Mouse (Mus musculus): ENCODE results near the gene Asic1. TPM values are rescaled to one million over a fixed set of nuclear protein-coding genes. Genes with fewer than 3 reads are reported as not detected.
A peak's percentile ranks its signal among the peaks of the same experiment; 100 is the strongest.

Gene Asic1
- polyA plus RNA-seq, 1 experiment from 2014 or later = 0.13 TPM

DNA sequence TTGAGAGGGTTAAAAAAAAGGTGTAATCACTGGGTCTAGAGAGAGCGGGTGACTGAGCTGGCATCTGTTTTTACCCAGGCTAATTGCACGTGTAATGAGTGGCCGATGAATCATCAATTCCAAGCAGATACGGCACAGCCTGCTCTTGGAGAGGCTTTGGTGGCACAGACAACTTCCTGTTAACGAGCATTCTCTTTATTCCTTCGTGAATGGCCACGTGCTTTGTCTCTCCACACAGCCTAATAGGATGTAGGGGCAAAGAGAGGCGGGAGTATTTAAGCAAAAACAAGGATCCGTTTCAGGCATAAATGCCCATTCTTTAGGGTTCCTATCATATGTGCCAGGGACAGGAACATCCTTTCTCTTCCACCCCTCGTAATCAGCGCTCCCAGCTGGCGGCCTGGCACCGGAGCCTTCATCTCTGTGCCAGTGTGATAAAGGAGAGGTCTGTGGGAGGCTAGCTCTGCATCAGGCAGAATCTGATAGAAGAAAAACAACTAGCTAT, 45.2 kb downstream of the Asic1 start:
- no peak overlapping the region for H3K27ac ChIP-seq
- 77% methylated on average over 13 of the region's 13 CpGs for WGBS (ENCODE audit: missing documents)
- peaks cover 24% of the 10 kb centered on the region for H3K36me3 ChIP-seq (ENCODE audit: inconsistent target)
- H3K4me3 ChIP-seq (ENCODE audit: inconsistent target) = no peak overlapping the region
- H3K79me2 ChIP-seq (ENCODE audit: inconsistent target) = no peaks in the 10 kb centered on the region

DNA sequence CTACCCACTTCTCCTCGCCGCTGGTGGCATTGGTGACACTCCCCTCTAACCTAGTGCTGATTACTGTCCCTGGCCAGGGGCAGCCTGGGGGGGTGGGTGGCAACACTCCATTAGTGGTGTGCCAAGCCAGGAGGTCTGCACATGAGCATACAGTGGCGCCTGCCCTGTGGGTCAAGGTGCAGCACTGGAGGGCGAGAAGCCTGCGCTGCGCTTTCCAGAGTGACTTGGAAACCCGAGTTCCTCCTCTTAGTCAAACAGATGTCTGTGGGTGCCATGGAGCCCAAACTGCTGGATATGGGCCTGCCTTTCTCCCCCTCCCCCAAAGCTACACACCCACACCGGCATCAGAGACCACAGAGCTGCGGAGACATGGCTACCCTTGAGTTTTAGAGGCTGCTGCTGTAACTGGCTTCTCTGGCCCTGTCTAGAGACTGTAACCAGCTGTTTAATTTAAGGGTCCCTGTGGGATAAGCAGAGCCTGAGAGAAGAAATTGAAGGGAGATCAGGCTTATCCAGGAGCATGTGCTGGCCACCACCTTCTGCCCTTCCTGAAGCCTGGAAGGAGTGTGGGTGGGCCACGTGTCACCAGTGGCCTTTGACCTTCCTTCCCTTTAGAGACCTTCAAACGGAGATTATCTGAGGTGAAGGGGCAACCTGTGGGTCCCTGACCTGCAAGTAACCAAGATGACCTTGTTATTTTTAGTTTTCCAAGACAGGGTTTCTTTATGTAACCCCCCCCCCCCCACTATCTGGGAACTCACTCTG, 46.0 kb downstream of the Asic1 start:
- Histone ChIP-seq H3K4me3 (ENCODE audit: inconsistent target) (no peak overlapping the region), H3K36me3 (ENCODE audit: inconsistent target) (peaks cover 17% of the 10 kb centered on the region), H3K79me2 (ENCODE audit: inconsistent target) (no peaks in the 10 kb centered on the region), H3K27ac (no peak overlapping the region)
- 90% methylated on average over 11 of the region's 11 CpGs for WGBS (ENCODE audit: missing documents)

DNA sequence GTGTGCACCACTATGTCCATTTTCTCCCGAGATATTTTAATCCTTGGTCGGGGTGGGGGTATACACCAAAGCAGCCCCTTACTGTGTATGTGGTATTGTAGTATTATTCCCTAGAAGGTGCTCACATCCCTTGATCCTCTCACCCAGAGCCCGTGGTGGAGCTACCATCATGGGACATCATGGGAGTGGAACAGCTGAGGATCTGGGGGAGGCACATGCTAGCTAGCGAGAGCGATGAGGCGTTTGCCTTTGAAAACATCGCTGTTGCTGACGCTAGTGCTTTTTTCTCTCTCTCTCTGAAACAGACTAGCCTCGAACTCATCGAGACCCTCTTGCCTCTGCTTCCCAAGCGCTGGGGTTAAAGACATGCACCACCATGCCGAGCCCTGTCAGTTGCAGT, 46.6 kb downstream of the Asic1 start:
- Histone ChIP-seq H3K27ac (no peak overlapping the region), H3K36me3 (ENCODE audit: inconsistent target) (peaks cover 10% of the 10 kb centered on the region), H3K4me3 (ENCODE audit: inconsistent target) (no peak overlapping the region), H3K79me2 (ENCODE audit: inconsistent target) (no peaks in the 10 kb centered on the region)
- WGBS (ENCODE audit: missing documents) = 95% methylated on average over 9 of the region's 12 CpGs

GRCm38 (mm10) chr15:99717386-99718334, 47.5 kb downstream of the Asic1 start, which contains the start of gene Gpd1:
Gene Gpd1 (plus strand): TSS chr15:99717515.
- Histone ChIP-seq H3K36me3 (ENCODE audit: inconsistent target) (peaks cover 2% of the 10 kb centered on the region), H3K79me2 (ENCODE audit: inconsistent target) (no peaks in the 10 kb centered on the region), H3K27ac (no peak within 1 kb of the TSS), H3K4me3 (ENCODE audit: inconsistent target) (no peak within 1 kb of the TSS)
- 28% methylated on average over 26 of the region's 26 CpGs for WGBS (ENCODE audit: missing documents)

- 95% methylated on average over 9 of the region's 9 CpGs for WGBS (ENCODE audit: missing documents)
- H3K27ac ChIP-seq = no peak overlapping the region
- H3K79me2 ChIP-seq (ENCODE audit: inconsistent target) = no peaks in the 10 kb centered on the region
- H3K4me3 ChIP-seq (ENCODE audit: inconsistent target) = no peak overlapping the region
- no peaks in the 10 kb centered on the region for H3K36me3 ChIP-seq (ENCODE audit: inconsistent target)
Measured at GRCm38 (mm10) chr15:99718461-99719021, 48.4 kb downstream of the Asic1 start.

- Histone ChIP-seq H3K4me3 (ENCODE audit: inconsistent target) (no peak overlapping the region), H3K36me3 (ENCODE audit: inconsistent target) (no peaks in the 10 kb centered on the region), H3K79me2 (ENCODE audit: inconsistent target) (no peaks in the 10 kb centered on the region), H3K27ac (no peak overlapping the region)
- WGBS (ENCODE audit: missing documents) = 89% methylated on average over 7 of the region's 8 CpGs
Measured at GRCm38 (mm10) chr15:99719865-99720264, 49.7 kb downstream of the Asic1 start.

GRCm38 (mm10) chr15:99721921-99722743, 52.0 kb downstream of the Asic1 start:
- Histone ChIP-seq H3K79me2 (ENCODE audit: inconsistent target) (peaks cover 13% of the 10 kb centered on the region), H3K27ac (no peak overlapping the region), H3K4me3 (ENCODE audit: inconsistent target) (no peak overlapping the region), H3K36me3 (ENCODE audit: inconsistent target) (no peaks in the 10 kb centered on the region)
- WGBS (ENCODE audit: missing documents) = 86% methylated on average over 25 of the region's 25 CpGs

GRCm38 (mm10) chr15:99723120-99723514, 52.9 kb downstream of the Asic1 start:
- Histone ChIP-seq H3K79me2 (ENCODE audit: inconsistent target) (peaks cover 23% of the 10 kb centered on the region), H3K27ac (peak overlapping the region; percentile 92), H3K4me3 (ENCODE audit: inconsistent target) (peak overlapping the region; percentile 75; the same call in 1 of the 2 replicates), H3K36me3 (ENCODE audit: inconsistent target) (peaks cover 8% of the 10 kb centered on the region)
- 60% methylated on average over 10 of the region's 10 CpGs for WGBS (ENCODE audit: missing documents)

DNA sequence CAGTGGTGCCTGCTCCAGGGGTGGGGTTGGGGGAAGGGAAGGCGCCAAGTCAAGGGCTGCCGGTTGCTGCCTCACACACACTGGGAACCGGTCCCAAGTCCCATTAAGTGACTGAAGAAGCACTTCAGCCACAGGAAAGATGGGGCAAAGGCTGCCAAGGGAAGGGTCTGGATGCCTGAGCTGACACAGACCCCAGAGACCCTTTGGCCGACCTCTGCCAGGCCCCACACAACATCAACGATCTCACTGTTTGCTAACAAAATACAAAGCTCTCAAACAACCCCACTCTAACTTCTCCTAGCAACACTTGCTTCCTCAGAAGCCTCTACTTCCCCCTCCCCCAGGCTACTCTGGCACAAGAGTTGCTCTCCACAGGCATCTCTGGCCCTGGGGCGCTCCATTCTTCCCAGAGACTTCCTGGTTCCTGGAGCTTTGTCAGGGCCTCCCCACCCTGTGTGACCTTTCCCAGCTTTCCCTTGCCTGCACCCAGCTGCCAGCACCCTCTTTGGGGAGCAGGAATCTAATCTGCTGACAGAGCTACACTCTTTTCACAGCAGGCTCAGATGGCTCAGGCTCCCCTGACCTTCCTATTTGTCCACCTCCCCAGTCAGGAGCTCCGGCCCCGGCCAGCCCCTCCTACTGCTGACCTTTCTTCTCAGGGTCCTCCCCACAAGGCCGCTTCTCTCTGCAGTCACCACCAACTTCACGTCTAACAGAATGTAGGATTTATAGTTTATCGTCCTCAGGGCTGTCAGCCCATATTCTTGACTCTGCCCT, 53.5 kb downstream of the Asic1 start:
- peak overlapping the region; percentile 75; the same call in 1 of the 2 replicates for H3K4me3 ChIP-seq (ENCODE audit: inconsistent target)
- peaks cover 27% of the 10 kb centered on the region for H3K79me2 ChIP-seq (ENCODE audit: inconsistent target)
- H3K27ac ChIP-seq = peak overlapping the region; percentile 92
- 27% methylated on average over 11 of the region's 11 CpGs for WGBS (ENCODE audit: missing documents)
- H3K36me3 ChIP-seq (ENCODE audit: inconsistent target) = peaks cover 14% of the 10 kb centered on the region

DNA sequence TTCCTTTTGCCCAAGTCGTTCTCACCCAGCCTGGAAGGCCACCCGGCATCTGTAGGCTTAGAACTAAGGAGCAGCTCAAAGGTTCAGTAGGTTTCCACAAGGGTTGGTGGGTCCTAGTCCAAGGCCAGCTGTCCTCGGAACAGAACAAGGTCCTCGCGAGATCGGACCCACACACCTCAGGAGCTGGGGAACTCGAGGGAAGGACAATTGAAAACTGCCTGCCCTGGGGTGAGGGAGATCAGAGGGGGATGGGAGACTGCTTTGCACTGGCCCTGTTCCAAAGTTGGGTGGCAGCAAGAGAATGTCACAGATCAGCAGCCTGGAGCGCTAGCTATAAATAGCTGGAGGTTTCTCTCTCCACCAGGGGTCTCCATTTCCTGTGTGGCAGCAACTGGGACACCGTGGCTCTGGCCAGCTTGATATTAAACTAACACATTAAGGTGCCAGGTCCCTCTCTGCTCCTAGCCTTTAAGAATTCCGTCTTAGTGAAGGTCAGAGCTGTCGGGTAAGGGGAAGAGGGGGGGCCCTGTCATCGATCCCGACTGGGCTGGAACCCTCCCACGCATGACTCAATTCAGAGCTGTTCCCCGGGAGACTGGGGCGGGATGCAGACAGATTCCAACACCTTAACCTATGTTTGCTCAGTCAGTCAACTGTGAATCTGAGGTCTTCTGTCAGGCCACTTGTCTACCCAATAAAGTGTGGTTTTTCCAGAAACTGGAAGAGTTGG, 54.3 kb downstream of the Asic1 start:
- H3K36me3 ChIP-seq (ENCODE audit: inconsistent target) = peaks cover 20% of the 10 kb centered on the region
- H3K79me2 ChIP-seq (ENCODE audit: inconsistent target) = peaks cover 32% of the 10 kb centered on the region
- H3K4me3 ChIP-seq (ENCODE audit: inconsistent target) = peak overlapping the region; percentile 75
- 16% methylated on average over 16 of the region's 16 CpGs for WGBS (ENCODE audit: missing documents)
- peak overlapping the region; percentile 92 for H3K27ac ChIP-seq

DNA sequence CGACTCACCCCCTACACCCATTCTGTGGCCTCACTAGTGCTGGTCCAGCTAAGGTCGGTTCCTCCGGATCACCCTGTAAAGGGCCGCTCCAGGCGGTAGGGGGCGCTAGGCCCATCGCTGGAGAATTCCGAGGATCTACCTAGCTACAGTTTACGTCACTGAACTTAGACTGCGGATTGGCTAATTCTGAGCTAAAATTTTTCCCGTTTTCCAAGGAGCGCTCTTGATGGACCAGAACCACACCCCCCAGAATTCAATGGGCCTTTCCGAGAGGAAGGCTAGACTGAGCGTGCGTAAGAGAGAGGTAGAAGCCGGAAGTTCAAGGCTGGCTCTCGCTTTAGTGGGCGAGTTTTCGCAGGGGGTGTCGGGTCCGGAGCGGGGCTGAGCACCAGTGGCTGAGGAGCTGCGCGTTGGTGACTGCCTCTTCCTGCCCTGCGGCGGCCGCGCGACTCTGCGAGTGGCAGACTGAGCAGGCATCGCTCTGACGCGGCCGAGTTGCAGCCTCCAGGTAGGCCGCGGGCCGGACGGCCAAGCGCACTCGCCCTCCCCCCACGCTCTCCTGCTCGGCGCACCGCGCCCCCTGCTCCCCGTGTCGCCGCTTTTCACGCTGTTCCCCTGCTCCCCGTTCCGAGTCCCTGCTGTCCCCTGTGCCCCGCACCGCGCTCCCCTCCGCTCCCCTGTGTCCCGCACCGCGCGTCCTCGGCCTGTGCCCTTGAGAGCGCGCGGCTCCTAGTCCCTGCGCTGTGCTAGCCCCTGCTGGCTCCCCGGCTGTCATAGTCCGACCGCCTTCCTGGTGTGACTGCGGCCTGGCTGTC, 55.4 kb downstream of the Asic1 start, which contains the start of gene Cox14:
Cox14 (plus strand) TSS at position 278 of the 815 bp plus-strand sequence.
- Histone ChIP-seq H3K79me2 (ENCODE audit: inconsistent target) (peaks cover 32% of the 10 kb centered on the region), H3K4me3 (ENCODE audit: inconsistent target) (peak within 1 kb of the TSS; percentile 75), H3K27ac (peak within 1 kb of the TSS; percentile 92), H3K36me3 (ENCODE audit: inconsistent target) (peaks cover 20% of the 10 kb centered on the region)
- under 1% methylated on average over 67 of the region's 68 CpGs for WGBS (ENCODE audit: missing documents)

DNA sequence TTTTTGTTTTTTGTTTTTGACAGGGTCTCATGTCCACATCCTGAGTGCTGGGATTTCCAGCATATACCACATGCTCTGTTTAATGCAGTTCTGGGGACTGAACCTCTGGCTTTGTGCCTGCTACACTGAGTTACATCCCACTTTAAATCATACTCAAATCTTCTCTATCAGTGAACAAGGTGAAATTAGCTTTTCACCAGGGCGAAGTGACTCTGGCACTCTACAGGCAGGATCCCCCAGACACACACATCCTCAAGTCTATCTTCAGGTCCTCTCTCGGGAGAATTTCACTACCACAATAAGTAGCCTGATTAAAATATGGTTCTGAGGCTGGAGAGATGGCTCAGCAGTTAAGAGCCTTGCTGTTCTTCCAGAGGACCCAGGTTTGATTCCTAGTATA, 56.4 kb downstream of the Asic1 start:
- WGBS (ENCODE audit: missing documents) = 77% methylated on average over 2 of the region's 2 CpGs
- H3K27ac ChIP-seq = 0 out of 2 replicates have a peak overlapping the region, but pooled peaks have one; percentile 25
- H3K36me3 ChIP-seq (ENCODE audit: inconsistent target) = peaks cover 20% of the 10 kb centered on the region
- peak overlapping the region; percentile 75 for H3K4me3 ChIP-seq (ENCODE audit: inconsistent target)
- H3K79me2 ChIP-seq (ENCODE audit: inconsistent target) = peaks cover 32% of the 10 kb centered on the region

All from macrophage (primary cell).